Mouse (Mus musculus) common myeloid progenitor, adult 5-6 weeks (primary cell): ENCODE data around the gene Bbs5. TPM values are rescaled to one million over a fixed set of nuclear protein-coding genes. Genes with fewer than 3 reads are reported as not detected.

Experiments used
- total RNA-seq: library from RNA; stranded (forward); fragments of 200-1000, 187-1606 nt; gene quantifications from 2 replicates; pipeline ENCODE4 v1.2.3, GENCODE M21; 2017

The Bbs5 gene
- total RNA-seq, 1 experiment from 2014 or later = 4.2 TPM

Other genes with a start within 250 kb of the Bbs5 start
- not detected in 2 replicates for gene Lrp2, start 61.1 kb upstream of the Bbs5 start, total RNA-seq
- not detected in 2 replicates for gene Klhl41, start 22.9 kb downstream of the Bbs5 start, total RNA-seq
- gene Fastkd1, start 66.3 kb downstream of the Bbs5 start, total RNA-seq = 17.8 and 20.9 TPM in 2 replicates
- gene Ppig, start 75.4 kb downstream of the Bbs5 start, total RNA-seq = 86.4 and 117 TPM in 2 replicates
- gene Ccdc173, start 142.4 kb downstream of the Bbs5 start, total RNA-seq = 4.0 and 5.5 TPM in 2 replicates
- gene Phospho2, start 142.5 kb downstream of the Bbs5 start, total RNA-seq = 26.0 and 27.5 TPM in 2 replicates
- gene Klhl23, start 174.8 kb downstream of the Bbs5 start, total RNA-seq = 18.2 and 28.2 TPM in 2 replicates
- 696 and 720 TPM in 2 replicates for gene Ssb, start 214.4 kb downstream of the Bbs5 start, total RNA-seq
- gene Mettl5, start 238.4 kb downstream of the Bbs5 start, total RNA-seq = 48.1 and 48.3 TPM in 2 replicates